11 mouse cellular contexts compared by ENCODE assay signal in genomic region chr6:70912396-70912765, GRCm38 (mm10). TPM values are rescaled to one million over a fixed set of nuclear protein-coding genes. Genes with fewer than 3 reads are reported as not detected.
A peak's percentile ranks its signal among the peaks of the same experiment; 100 is the strongest.
DNase-seq lines count a peak whose midpoint lies in the region; ATAC-seq and TF ChIP-seq lines count a peak whose summit lies in the region.
"Had no signal": no experiment of that assay in that cellular context is flagged by ENCODE, and none has a peak within 500 bp of the region (broad histone marks: within the 10 kb centered on the region; RNA-seq: fewer than 3 reads in every experiment).

No protein-coding gene starts in this region.

- 67% methylated on average over 7 of the region's 7 CpGs for WGBS in forebrain, embryonic 12.5 days
- WGBS in forebrain, embryonic 10.5 days: 68% methylated on average over 7 of the region's 7 CpGs
- WGBS in kidney, postnatal 0 days: 69% methylated on average over 7 of the region's 7 CpGs
- WGBS in kidney, embryonic 16.5 days: 80% methylated on average over 7 of the region's 7 CpGs
- WGBS in hindbrain, embryonic 14.5 days: 68% methylated on average over 7 of the region's 7 CpGs
- 62% methylated on average over 7 of the region's 7 CpGs for WGBS in midbrain, embryonic 16.5 days
- 64% methylated on average over 7 of the region's 7 CpGs for WGBS in liver, embryonic 11.5 days

- H3K27me3 ChIP-seq in forebrain, embryonic 12.5 days: peaks cover 12% of the 10 kb centered on the region
- peaks cover 24% of the 10 kb centered on the region for H3K27me3 ChIP-seq in forebrain, embryonic 10.5 days (ENCODE audit: poor library complexity, severe bottlenecking)
- 0 out of 2 replicates have a peak, but pooled peaks cover 3% of the 10 kb centered on the region for H3K27me3 ChIP-seq in kidney, postnatal 0 days (ENCODE audit: insufficient read depth, low read length)
- H3K27me3 ChIP-seq in kidney, embryonic 16.5 days (ENCODE audit: insufficient read depth, low read length): peaks cover 11% of the 10 kb centered on the region; the same call in 1 of the 2 replicates
- no peaks in the 10 kb centered on the region for H3K27me3 ChIP-seq in hindbrain, embryonic 14.5 days (ENCODE audit: control insufficient read depth, insufficient read depth, low read length)
- no peaks in the 10 kb centered on the region; the same call in 1 of the 2 replicates for H3K27me3 ChIP-seq in midbrain, embryonic 16.5 days (ENCODE audit: control insufficient read depth, insufficient read depth, low read depth, low read length)
- peaks cover 31% of the 10 kb centered on the region for H3K27me3 ChIP-seq in liver, embryonic 11.5 days (replicated peaks; ENCODE audit: control insufficient read depth, insufficient read depth, low read length)

- no peak for TF ChIP-seq CTCF in kidney, postnatal 0 days (IDR thresholded peaks at IDR 0.05; ENCODE audit: low read depth)

- H3K36me3 ChIP-seq in forebrain, embryonic 12.5 days (replicated peaks): no peaks in the 10 kb centered on the region
- H3K36me3 ChIP-seq in forebrain, embryonic 10.5 days (replicated peaks): no peaks in the 10 kb centered on the region
- H3K36me3 ChIP-seq in kidney, postnatal 0 days (ENCODE audit: insufficient read depth, low read length): no peaks in the 10 kb centered on the region
- no peaks in the 10 kb centered on the region for H3K36me3 ChIP-seq in kidney, embryonic 16.5 days (ENCODE audit: insufficient read depth, low read length)
- no peaks in the 10 kb centered on the region for H3K36me3 ChIP-seq in hindbrain, embryonic 14.5 days (replicated peaks; ENCODE audit: control insufficient read depth, insufficient read depth)
- H3K36me3 ChIP-seq in midbrain, embryonic 16.5 days (ENCODE audit: control insufficient read depth, insufficient read depth, low read length): no peaks in the 10 kb centered on the region
- H3K36me3 ChIP-seq in liver, embryonic 11.5 days (ENCODE audit: control insufficient read depth, insufficient read depth, low read length): no peaks in the 10 kb centered on the region

- DNase-seq in forebrain, embryonic 10.5 days (ENCODE audit: extremely low spot score, low spot score): no peak
- DNase-seq in kidney, postnatal 0 days (ENCODE audit: low spot score): no peak
- DNase-seq in hindbrain, embryonic 14.5 days (ENCODE audit: low spot score): no peak
- DNase-seq in liver, embryonic 11.5 days (ENCODE audit: low spot score): no peak
- DNase-seq in cerebellum, postnatal 25 days: no peak
- DNase-seq: kidney, postnatal 25 days; lung, adult 18-20 months had no signal

- peak overlapping the region; percentile 37; the same call in 1 of the 2 replicates for H3K4me2 ChIP-seq in forebrain, embryonic 12.5 days
- H3K4me2 ChIP-seq in kidney, postnatal 0 days (ENCODE audit: low read length): 0 out of 2 replicates have a peak overlapping the region, but pooled peaks have one; percentile 42
- H3K4me2 ChIP-seq in kidney, embryonic 16.5 days (replicated peaks; ENCODE audit: low read depth, low read length): no peak overlapping the region; the same call in 1 of the 2 replicates
- peak overlapping the region; percentile 45 for H3K4me2 ChIP-seq in hindbrain, embryonic 14.5 days (replicated peaks)
- peak overlapping the region; percentile 47 for H3K4me2 ChIP-seq in midbrain, embryonic 16.5 days (ENCODE audit: low read length)
- no peak overlapping the region for H3K4me2 ChIP-seq in liver, embryonic 11.5 days

- no peaks in the 10 kb centered on the region for H3K9me3 ChIP-seq in forebrain, embryonic 12.5 days
- H3K9me3 ChIP-seq in forebrain, embryonic 10.5 days: no peaks in the 10 kb centered on the region
- no peaks in the 10 kb centered on the region for H3K9me3 ChIP-seq in kidney, postnatal 0 days (replicated peaks; ENCODE audit: low read length)
- no peaks in the 10 kb centered on the region for H3K9me3 ChIP-seq in kidney, embryonic 16.5 days (ENCODE audit: low read length)
- no peaks in the 10 kb centered on the region for H3K9me3 ChIP-seq in hindbrain, embryonic 14.5 days (ENCODE audit: control insufficient read depth, low read length)
- H3K9me3 ChIP-seq in midbrain, embryonic 16.5 days (replicated peaks; ENCODE audit: control insufficient read depth, low read length, poor library complexity, severe bottlenecking): no peaks in the 10 kb centered on the region
- H3K9me3 ChIP-seq in liver, embryonic 11.5 days (ENCODE audit: control insufficient read depth, low read length): no peaks in the 10 kb centered on the region

- no peak overlapping the region for H3K27ac ChIP-seq in forebrain, embryonic 12.5 days
- H3K27ac ChIP-seq in forebrain, embryonic 10.5 days: no peak overlapping the region
- no peak overlapping the region for H3K27ac ChIP-seq in kidney, postnatal 0 days
- no peak overlapping the region for H3K27ac ChIP-seq in kidney, embryonic 16.5 days (ENCODE audit: low read length)
- no peak overlapping the region for H3K27ac ChIP-seq in hindbrain, embryonic 14.5 days
- H3K27ac ChIP-seq in midbrain, embryonic 16.5 days (ENCODE audit: low read length): no peak overlapping the region
- H3K27ac ChIP-seq in liver, embryonic 11.5 days (ENCODE audit: low read depth, low read length): no peak overlapping the region

- no peak for ATAC-seq in forebrain, embryonic 12.5 days (ENCODE audit: low FRiP score)
- no peak for ATAC-seq in kidney, postnatal 0 days (replicated peaks; ENCODE audit: low FRiP score, low read depth)
- ATAC-seq in kidney, embryonic 16.5 days (ENCODE audit: low FRiP score, low TSS enrichment): no peak
- peak; percentile 29; the same call in 1 of the 2 replicates for ATAC-seq in hindbrain, embryonic 14.5 days (ENCODE audit: low FRiP score)
- ATAC-seq in midbrain, embryonic 16.5 days: peak; percentile 53
- no peak for ATAC-seq in liver, embryonic 11.5 days (replicated peaks; ENCODE audit: low FRiP score)

- no peak overlapping the region for H3K4me3 ChIP-seq in forebrain, embryonic 12.5 days (replicated peaks)
- no peak overlapping the region for H3K4me3 ChIP-seq in forebrain, embryonic 10.5 days
- no peak overlapping the region for H3K4me3 ChIP-seq in kidney, postnatal 0 days (replicated peaks; ENCODE audit: low read depth, low read length)
- H3K4me3 ChIP-seq in kidney, embryonic 16.5 days (ENCODE audit: low read length): no peak overlapping the region
- no peak overlapping the region for H3K4me3 ChIP-seq in hindbrain, embryonic 14.5 days (replicated peaks; ENCODE audit: low read length)
- H3K4me3 ChIP-seq in midbrain, embryonic 16.5 days (ENCODE audit: low read depth, low read length): peak overlapping the region; percentile 22; the same call in 1 of the 2 replicates
- H3K4me3 ChIP-seq in liver, embryonic 11.5 days (ENCODE audit: low read depth, low read length): no peak overlapping the region

- no peak overlapping the region for H3K9ac ChIP-seq in forebrain, embryonic 12.5 days
- no peak overlapping the region for H3K9ac ChIP-seq in kidney, postnatal 0 days (ENCODE audit: low read depth, low read length)
- no peak overlapping the region for H3K9ac ChIP-seq in kidney, embryonic 16.5 days (replicated peaks; ENCODE audit: low read length)
- no peak overlapping the region for H3K9ac ChIP-seq in hindbrain, embryonic 14.5 days
- H3K9ac ChIP-seq in midbrain, embryonic 16.5 days (ENCODE audit: low read depth, low read length): no peak overlapping the region
- no peak overlapping the region for H3K9ac ChIP-seq in liver, embryonic 11.5 days (ENCODE audit: low read depth, low read length)

- no peaks in the 10 kb centered on the region for H3K4me1 ChIP-seq in forebrain, embryonic 12.5 days
- peaks cover 19% of the 10 kb centered on the region for H3K4me1 ChIP-seq in forebrain, embryonic 10.5 days
- H3K4me1 ChIP-seq in kidney, postnatal 0 days (replicated peaks; ENCODE audit: insufficient read depth, low read length): no peaks in the 10 kb centered on the region
- peaks cover 8% of the 10 kb centered on the region; the same call in 1 of the 2 replicates for H3K4me1 ChIP-seq in kidney, embryonic 16.5 days (ENCODE audit: insufficient read depth, low read length)
- H3K4me1 ChIP-seq in hindbrain, embryonic 14.5 days (replicated peaks; ENCODE audit: control insufficient read depth, insufficient read depth, low read length): peaks cover 6% of the 10 kb centered on the region
- H3K4me1 ChIP-seq in midbrain, embryonic 16.5 days (ENCODE audit: control insufficient read depth, insufficient read depth, low read length): 0 out of 2 replicates have a peak, but pooled peaks cover 3% of the 10 kb centered on the region
- no peaks in the 10 kb centered on the region for H3K4me1 ChIP-seq in liver, embryonic 11.5 days (replicated peaks; ENCODE audit: control insufficient read depth, insufficient read depth, low read length)

RNA-seq across cellular contexts. Expression of gene Tex37, which starts 6.3 kb away (rescaled TPM):
- not detected in 2 replicates for polyA plus RNA-seq in forebrain, embryonic 12.5 days (2016; fragmentation: Nextera tagmentation; extraction: Ambion mirVana)
- not detected in 2 replicates for polyA plus RNA-seq in forebrain, embryonic 10.5 days (2016; fragmentation: Nextera tagmentation; extraction: Ambion mirVana)
- polyA plus RNA-seq in kidney, postnatal 0 days (2015; fragmentation: Nextera tagmentation; extraction: Ambion mirVana): not detected in 2 replicates
- polyA plus RNA-seq in kidney, embryonic 16.5 days (2015; fragmentation: Nextera tagmentation; extraction: Ambion mirVana): not detected in 2 replicates
- polyA plus RNA-seq in hindbrain, embryonic 14.5 days (2014; fragmentation: Nextera tagmentation; extraction: Ambion mirVana): not detected in 2 replicates
- not detected in 2 replicates for polyA plus RNA-seq in midbrain, embryonic 16.5 days (2015; fragmentation: Nextera tagmentation; extraction: Ambion mirVana)
- not detected in 2 replicates for polyA plus RNA-seq in liver, embryonic 11.5 days (2014; fragmentation: Nextera tagmentation; extraction: Ambion mirVana)
- polyA plus RNA-seq: heart, embryonic 16.5 days had no signal

RNA-seq across cellular contexts. Expression of gene Foxi3, which starts 44.0 kb away (rescaled TPM):
- polyA plus RNA-seq in forebrain, embryonic 12.5 days (2016; fragmentation: Nextera tagmentation; extraction: Ambion mirVana): 0.20 TPM in 1 of 2 replicates, not detected in the other
- 0.11 and 0.17 TPM in 2 replicates for polyA plus RNA-seq in forebrain, embryonic 10.5 days (2016; fragmentation: Nextera tagmentation; extraction: Ambion mirVana)
- polyA plus RNA-seq in kidney, postnatal 0 days (2015; fragmentation: Nextera tagmentation; extraction: Ambion mirVana): not detected in 2 replicates
- not detected in 2 replicates for polyA plus RNA-seq in kidney, embryonic 16.5 days (2015; fragmentation: Nextera tagmentation; extraction: Ambion mirVana)
- polyA plus RNA-seq in hindbrain, embryonic 14.5 days (2014; fragmentation: Nextera tagmentation; extraction: Ambion mirVana): not detected in 2 replicates
- not detected in 2 replicates for polyA plus RNA-seq in midbrain, embryonic 16.5 days (2015; fragmentation: Nextera tagmentation; extraction: Ambion mirVana)
- not detected in 2 replicates for polyA plus RNA-seq in liver, embryonic 11.5 days (2014; fragmentation: Nextera tagmentation; extraction: Ambion mirVana)
- polyA plus RNA-seq: heart, embryonic 16.5 days had no signal

Comparison
In these comparisons a context has a peak if more than half of its experiments do, and no peak if none do; other contexts are left out.
1. H3K4me2 ChIP-seq: peak in forebrain, embryonic 12.5 days (single experiment), kidney, postnatal 0 days (single experiment), hindbrain, embryonic 14.5 days (single experiment) and midbrain, embryonic 16.5 days (single experiment); none in kidney, embryonic 16.5 days (single experiment) and liver, embryonic 11.5 days (single experiment).
2. ATAC-seq: peak in hindbrain, embryonic 14.5 days (single experiment) and midbrain, embryonic 16.5 days (single experiment); none in forebrain, embryonic 12.5 days (single experiment), kidney, postnatal 0 days (single experiment), kidney, embryonic 16.5 days (single experiment) and liver, embryonic 11.5 days (single experiment).